Mouse (Mus musculus): ENCODE data around the gene Gramd1b.
"Not testable (repeated sequence)": the region's sequence is repeated elsewhere in the genome, so short reads cannot be mapped to it uniquely, and the experiment has no call there.

The Gramd1b gene

GRCm38 (mm10) chr9:40519294-40519693, 11.9 kb downstream of the Gramd1b start:
- DNase-seq (ENCODE audit: low spot score in 2 of 2): no peak

- no peak for DNase-seq (ENCODE audit: low spot score in 2 of 2)
Observed at GRCm38 (mm10) chr9:40511970-40512369, 19.2 kb downstream of the Gramd1b start.

- DNase-seq (ENCODE audit: low spot score in 2 of 2): no peak
Observed at GRCm38 (mm10) chr9:40509479-40509878, 21.7 kb downstream of the Gramd1b start.

GRCm38 (mm10) chr9:40506576-40506975, 24.6 kb downstream of the Gramd1b start:
- peak; percentile 72 to 82 for DNase-seq (ENCODE audit: low spot score in 2 of 2)

GRCm38 (mm10) chr9:40505471-40506312, 25.5 kb downstream of the Gramd1b start:
- peak; percentile 47 to 83 for DNase-seq (ENCODE audit: low spot score in 2 of 2)

- no peak for DNase-seq (ENCODE audit: low spot score in 2 of 2)
Observed at GRCm38 (mm10) chr9:40504886-40505285, 26.3 kb downstream of the Gramd1b start.

GRCm38 (mm10) chr9:40500691-40501090, 30.5 kb downstream of the Gramd1b start:
- DNase-seq (ENCODE audit: low spot score in 2 of 2): no peak

- DNase-seq (ENCODE audit: low spot score in 2 of 2): not testable (repeated sequence)
Observed at GRCm38 (mm10) chr9:40482351-40483084, 48.7 kb downstream of the Gramd1b start.

- no peak for DNase-seq (ENCODE audit: low spot score in 2 of 2)
Observed at GRCm38 (mm10) chr9:40481271-40481670, 49.9 kb downstream of the Gramd1b start.

- DNase-seq (ENCODE audit: low spot score in 2 of 2): no peak
Observed at GRCm38 (mm10) chr9:40479333-40479732, 51.9 kb downstream of the Gramd1b start.

- no peak for DNase-seq (ENCODE audit: low spot score in 2 of 2)
Observed at GRCm38 (mm10) chr9:40478146-40478900, 52.9 kb downstream of the Gramd1b start.

GRCm38 (mm10) chr9:40477611-40478010, 53.6 kb downstream of the Gramd1b start:
- no peak for DNase-seq (ENCODE audit: low spot score in 2 of 2)

- DNase-seq (ENCODE audit: low spot score in 2 of 2): peak; percentile 28 to 53
Observed at GRCm38 (mm10) chr9:40476098-40476497, 55.1 kb downstream of the Gramd1b start.

- DNase-seq (ENCODE audit: low spot score in 2 of 2): no peak
Observed at GRCm38 (mm10) chr9:40472961-40473510, 58.1 kb downstream of the Gramd1b start.

GRCm38 (mm10) chr9:40469403-40470137, 61.6 kb downstream of the Gramd1b start:
- DNase-seq (ENCODE audit: low spot score in 2 of 2): no peak

GRCm38 (mm10) chr9:40466782-40467181, 64.4 kb downstream of the Gramd1b start:
- no peak for DNase-seq (ENCODE audit: low spot score in 2 of 2)

GRCm38 (mm10) chr9:40465596-40465995, 65.6 kb downstream of the Gramd1b start:
- DNase-seq (ENCODE audit: low spot score in 2 of 2): no peak

GRCm38 (mm10) chr9:40462401-40462800, 68.8 kb downstream of the Gramd1b start:
- DNase-seq (ENCODE audit: low spot score in 2 of 2): no peak

GRCm38 (mm10) chr9:40460781-40461180, 70.4 kb downstream of the Gramd1b start:
- DNase-seq (ENCODE audit: low spot score in 2 of 2): no peak

- DNase-seq (ENCODE audit: low spot score in 2 of 2): no peak
Observed at GRCm38 (mm10) chr9:40459304-40460280, 71.6 kb downstream of the Gramd1b start.
